Mouse (Mus musculus) erythroid progenitor cell, adult 5-6 weeks (primary cell): Measurements from ENCODE around the gene Maml3. TPM values are rescaled to one million over a fixed set of nuclear protein-coding genes. Genes with fewer than 3 reads are reported as not detected.
A peak's percentile ranks its signal among the peaks of the same experiment; 100 is the strongest.

Experiments used
- ATAC-seq: replicated peaks from 2 replicates; pipeline ENCODE4 v1.8.0; 2016; ENCODE audit warnings: moderate number of reproducible peaks, mild to moderate bottlenecking, moderate TSS enrichment, inconsistent platforms; ENCODE audit not compliant: poor library complexity, low FRiP score, severe bottlenecking
- total RNA-seq, 2 experiments: library from RNA; stranded (forward) in 1 of 2; stranded (reverse) in 1 of 2; fragments of 150-400 nt in 1 of 2; fragments of 186-747, 209-891 nt in 1 of 2; gene quantifications; 2 replicates each; pipeline versions ENCODE4 v1.2.3 to v1.2.4; 2015 to 2017; ENCODE audit warnings: low replicate concordance in 2 of 2

The Maml3 gene
- total RNA-seq, 2 experiments from 2014 or later = 0.15 to 0.84 TPM

DNA sequence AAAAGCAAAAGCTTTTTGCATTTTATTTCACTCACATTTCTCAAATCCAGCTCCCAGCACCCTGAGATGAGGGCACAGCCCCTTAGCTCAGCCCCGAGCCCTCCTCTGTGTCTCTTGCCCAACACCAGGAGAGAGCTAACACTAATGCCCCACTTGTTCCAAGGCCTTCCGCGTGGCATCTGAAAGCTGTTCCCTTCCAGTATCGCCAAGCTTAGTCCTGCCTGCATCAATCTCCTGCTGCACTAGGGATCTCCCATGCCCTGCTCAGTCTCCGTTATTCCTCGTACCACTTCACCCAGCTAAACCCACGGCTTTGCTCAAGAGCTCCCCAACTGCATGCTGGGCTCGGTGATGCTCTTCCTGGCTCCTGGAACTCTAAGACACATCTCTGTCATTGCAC, 57.3 kb downstream of the Maml3 start:
- ATAC-seq = no peak

GRCm38 (mm10) chr3:52046895-52047372, 57.9 kb downstream of the Maml3 start:
- ATAC-seq = 0 out of 2 replicates have a peak, but pooled peaks have one; percentile 54

DNA sequence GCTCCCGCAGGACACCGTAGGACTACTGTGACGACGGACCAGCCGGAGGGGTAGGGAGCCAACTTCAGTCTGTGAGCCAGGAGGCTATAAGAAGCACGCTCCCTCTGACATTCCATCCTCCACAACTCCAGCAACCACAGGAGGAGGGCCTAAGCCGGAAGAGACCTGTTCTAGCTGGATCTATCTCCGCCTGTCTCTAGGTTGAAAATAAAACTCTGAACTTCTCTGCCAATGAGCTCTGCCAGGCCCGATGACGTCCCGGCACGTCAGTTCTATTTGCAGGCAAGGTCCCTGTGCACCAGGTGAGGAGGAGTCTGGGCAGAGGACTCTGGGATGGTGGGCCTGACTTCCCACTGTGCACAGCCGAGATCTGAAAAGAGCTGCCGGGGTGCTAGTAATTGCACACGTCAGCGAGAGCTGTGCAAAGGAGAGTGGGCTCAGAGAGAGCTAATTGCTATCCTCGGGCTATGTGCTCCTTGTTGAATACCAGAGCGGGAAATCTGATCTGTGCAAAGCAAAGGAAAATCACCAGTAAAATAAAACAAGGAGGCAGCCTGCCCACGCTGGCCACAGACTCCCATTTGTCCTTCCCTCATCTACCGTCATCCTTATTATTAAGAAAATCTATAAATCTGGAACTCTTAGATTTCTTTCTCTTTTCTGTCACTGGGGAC, 58.7 kb downstream of the Maml3 start:
- ATAC-seq = no peak

DNA sequence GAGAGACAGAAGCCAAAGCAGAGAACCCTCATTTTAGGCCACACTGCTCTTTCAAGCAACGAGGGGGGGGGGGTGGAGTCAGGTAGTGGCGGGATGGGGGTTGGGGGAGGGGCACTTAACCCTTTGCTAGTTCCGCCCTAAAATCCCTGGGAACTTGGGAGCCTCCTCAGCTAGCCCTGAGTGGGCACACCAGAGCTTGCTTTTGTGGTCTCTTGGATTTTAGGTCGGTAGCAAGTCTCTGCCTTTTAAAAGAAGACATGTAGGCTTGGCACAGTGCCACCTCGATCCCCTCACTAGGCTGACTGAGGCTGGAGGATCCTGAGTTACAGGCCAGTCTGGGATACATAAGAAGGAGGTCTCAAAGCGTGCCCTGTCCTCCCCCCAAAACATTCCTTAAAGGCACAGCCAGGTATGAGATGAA, 59.6 kb downstream of the Maml3 start:
- ATAC-seq = no peak

- ATAC-seq = no peak
Observed at GRCm38 (mm10) chr3:52044651-52045050, 60.2 kb downstream of the Maml3 start.

DNA sequence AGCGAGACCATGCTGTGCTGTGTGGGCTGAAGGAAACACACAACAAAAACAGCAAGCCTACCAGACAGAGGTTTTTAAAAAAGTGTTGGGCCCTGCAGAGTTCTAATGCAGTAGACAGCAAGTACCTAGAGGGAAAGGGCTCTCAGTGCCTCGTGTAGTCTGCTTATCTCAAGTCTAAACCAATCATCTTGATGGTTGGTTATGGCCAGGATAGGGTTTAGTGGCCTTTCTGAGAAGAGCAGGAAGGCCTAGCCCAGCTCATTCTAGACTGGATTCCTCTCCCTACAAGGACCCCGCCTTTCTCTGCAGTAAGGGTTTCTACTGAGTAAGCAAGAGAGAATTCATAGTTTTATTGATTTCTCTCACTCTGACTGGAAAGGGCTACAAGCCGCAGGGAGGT, 61.0 kb downstream of the Maml3 start:
- no peak for ATAC-seq

DNA sequence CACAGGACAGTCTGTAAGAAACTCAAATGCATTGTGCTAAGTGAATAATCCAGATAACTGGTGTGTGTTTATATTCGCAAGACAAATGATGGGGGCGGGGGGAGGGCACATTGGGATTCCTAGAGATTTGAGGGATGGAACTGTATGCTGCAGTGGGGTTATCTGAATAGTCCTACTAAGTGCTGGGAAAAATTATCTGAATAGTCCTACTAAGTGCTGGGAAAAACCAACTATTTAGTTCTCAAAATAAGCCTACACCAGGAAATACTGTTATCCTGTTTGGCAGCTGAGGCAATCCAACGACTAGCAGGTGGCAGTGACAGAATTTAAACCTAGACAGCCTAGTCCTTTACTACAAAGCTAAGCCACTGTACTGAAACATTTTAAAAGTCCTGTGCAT, 62.2 kb downstream of the Maml3 start:
- ATAC-seq = no peak

DNA sequence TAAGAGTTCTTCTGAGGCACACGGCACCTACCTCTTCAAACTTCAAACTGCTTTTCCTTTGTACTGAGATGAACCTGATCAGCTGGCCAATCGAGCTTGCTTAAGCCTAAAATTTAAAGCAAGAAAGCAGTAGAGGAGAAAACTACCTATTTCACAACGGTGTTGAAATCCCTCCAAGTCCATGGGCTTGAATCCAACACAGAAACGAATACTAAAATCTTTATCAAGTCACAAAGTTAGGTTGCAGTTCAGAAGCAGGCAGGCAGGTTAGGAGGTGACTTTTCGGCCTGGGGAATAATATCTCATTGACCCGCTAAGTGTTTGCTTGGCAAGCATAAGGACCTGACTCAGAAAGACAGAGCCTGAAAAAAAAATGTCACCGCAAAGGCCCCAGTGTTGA, 64.9 kb downstream of the Maml3 start:
- ATAC-seq = no peak

DNA sequence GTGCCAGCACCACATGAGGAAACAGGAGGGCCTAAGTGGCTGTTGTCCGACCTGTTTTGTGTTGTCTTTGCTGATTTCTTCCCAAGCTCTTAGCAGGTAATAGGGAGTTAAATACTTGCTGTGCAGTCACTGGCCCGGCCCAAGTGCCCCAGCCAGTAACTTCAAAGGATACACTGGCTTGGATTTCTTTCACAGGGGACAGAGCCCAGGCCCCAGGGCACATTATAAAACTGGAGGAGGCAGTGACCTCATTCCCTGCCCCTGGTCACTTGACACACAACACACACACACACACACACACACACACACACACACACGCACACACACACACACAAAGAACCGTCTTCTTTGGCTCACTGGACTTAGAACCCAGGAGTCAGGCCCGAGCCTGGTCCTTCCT, 67.6 kb downstream of the Maml3 start:
- no peak for ATAC-seq

DNA sequence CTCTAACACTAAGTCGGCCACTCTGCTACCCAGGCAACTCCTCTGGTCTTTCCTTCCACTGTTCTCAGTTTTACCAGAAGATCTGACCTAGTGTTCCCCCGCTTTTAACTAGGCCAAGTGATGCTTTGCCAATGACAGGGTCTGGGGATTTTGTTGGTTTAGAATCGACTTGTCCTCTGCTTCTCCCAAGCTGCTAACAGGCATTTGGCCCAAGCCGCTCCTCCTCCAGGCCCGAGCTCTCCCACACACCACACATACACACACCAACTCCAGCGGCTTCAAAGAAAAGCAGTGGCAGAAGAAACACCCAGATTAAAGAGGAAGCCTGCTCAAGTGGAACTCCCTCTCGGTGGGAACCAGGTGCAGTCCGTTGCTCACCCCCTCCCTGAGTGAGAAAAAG, 69.5 kb downstream of the Maml3 start:
- no peak for ATAC-seq

GRCm38 (mm10) chr3:52033857-52034588, 70.9 kb downstream of the Maml3 start:
- no peak for ATAC-seq

DNA sequence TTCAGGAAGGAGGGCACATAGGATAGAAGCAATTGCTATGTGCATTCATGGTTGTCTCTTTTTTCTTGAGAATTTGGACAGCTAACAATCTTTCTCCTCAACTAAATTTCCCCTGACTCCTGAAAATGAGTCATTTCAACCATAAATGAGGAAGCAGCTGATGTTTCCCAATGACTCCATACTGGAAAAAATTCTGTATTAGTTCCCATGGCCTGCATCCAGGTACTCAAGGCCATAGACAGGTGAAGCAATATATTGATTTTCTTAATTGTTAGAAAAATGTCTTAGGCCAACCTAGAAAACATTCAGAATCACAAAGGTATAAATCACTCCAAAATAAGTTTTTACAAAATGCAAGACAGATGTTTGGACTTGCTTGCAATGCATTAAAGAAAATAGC, 73.5 kb downstream of the Maml3 start:
- no peak for ATAC-seq

DNA sequence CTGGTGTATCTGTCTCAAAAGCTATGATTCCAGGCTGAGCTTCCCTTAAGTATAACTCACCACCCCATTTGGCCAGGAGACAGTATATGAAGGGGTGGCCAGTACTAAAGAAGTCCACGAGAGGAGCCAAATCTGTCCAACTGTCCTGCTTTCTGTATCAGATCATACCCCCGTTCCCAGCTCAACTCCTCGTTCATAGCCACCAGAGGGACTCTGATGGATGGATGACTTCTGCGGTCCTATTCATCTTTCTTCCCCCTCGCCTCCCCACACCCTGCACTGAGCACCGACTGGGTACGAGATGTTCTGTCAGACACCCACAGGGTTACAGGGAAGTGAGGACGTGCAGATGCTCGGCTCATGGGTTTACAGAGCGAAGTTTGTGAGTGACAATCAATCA, 74.8 kb downstream of the Maml3 start:
- ATAC-seq = no peak

DNA sequence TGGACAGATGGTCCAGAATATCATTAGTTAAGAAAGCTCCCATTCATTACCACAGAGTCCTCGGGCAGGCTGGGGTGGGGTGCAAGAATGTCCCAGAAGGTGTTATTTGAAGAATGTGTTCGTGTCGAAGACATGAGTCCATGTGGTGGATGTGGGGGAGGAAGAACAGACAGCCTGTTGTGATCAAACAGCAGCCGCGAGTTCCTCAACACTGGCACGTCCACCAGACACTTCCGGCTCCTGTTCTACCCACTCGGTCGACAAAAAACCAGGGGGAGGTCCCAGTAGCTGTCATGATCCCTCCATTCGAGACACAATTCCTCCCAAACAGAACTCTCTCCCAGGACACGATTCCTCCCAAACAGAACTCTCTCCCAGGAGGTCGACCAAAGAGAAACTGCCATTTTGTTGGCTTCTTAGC, 75.2 kb downstream of the Maml3 start:
- ATAC-seq = no peak

- no peak for ATAC-seq
Observed at GRCm38 (mm10) chr3:52027972-52028371, 76.9 kb downstream of the Maml3 start.

DNA sequence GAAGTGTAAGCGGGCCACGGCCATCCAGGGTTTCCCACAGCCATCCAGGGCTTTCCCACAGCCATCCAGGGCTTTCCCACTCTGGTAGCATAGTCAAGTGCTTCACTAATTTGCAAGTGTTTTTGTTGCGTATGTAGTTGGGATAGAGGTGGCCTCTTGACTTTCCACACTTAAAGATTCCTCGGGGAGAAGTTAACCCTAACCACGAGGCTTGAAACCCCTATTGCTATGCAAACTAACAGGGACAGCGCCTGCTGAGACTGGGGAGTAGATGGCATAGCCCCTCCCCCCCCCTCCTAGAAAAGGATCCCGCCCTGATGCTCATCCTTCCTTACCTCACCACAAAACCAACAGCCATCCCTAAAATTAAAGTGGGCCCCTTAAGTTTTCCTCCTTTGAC, 82.4 kb downstream of the Maml3 start:
- ATAC-seq = no peak

GRCm38 (mm10) chr3:52018103-52018439, 86.8 kb downstream of the Maml3 start:
- no peak for ATAC-seq

DNA sequence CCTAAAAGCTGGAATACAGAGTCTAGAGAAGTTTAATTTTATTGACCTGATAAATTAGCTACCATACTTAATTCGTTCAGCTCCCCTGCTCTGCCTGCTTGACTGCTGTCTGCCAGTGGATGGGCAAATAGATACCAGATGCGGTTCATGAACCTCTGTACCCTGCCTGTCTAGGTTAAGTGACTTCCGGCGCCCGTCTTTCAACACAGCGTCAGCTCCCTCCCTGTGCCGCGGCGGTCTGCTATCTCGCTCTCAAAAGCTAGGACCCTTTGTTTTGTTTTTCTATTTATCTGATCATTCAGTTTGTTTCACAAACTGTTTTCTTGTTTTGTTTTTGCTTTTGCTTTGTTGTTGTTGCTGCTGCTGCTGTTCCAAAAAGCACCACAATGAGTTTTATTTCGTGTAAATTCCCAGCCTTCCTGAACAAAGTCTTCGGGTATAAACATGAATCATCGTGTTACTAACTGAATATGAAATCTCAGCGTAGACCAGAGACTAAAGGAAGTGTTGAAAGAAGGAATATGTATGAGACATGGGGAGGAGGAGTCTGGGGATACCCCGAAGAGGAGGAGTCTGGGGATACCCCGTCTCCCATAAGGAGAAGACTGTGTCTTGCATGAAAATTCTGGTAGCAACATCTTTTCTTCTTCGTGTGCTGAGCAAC, 87.3 kb downstream of the Maml3 start:
- no peak for ATAC-seq

- no peak for ATAC-seq
Observed at GRCm38 (mm10) chr3:52016178-52016577, 88.7 kb downstream of the Maml3 start.

- ATAC-seq = no peak
Observed at GRCm38 (mm10) chr3:52015556-52015955, 89.3 kb downstream of the Maml3 start.
